Mouse (Mus musculus) heart, embryonic 16.5 days (tissue): ENCODE results near the gene Cel. TPM values are rescaled to one million over a fixed set of nuclear protein-coding genes. Genes with fewer than 3 reads are reported as not detected.
A peak's percentile ranks its signal among the peaks of the same experiment; 100 is the strongest.

Experiments
- ATAC-seq: fragments of 200-750 bp; cut with Nextera tagmentation; replicated peaks from 2 replicates; pipeline ENCODE4 v1.8.0; 2017; ENCODE audit warnings: moderate number of reproducible peaks; ENCODE audit not compliant: insufficient read depth, low FRiP score; ENCODE audit errors: extremely low read depth
- H3K27ac ChIP-seq: fragments of 300-500 bp; sonication (generic); 2 replicates; pipeline ENCODE4 v1.5.1; 2014; ENCODE audit warnings: mild to moderate bottlenecking, low read length, control low read depth, moderate library complexity
- H3K27me3 ChIP-seq: fragments of 300-500 bp; sonication (generic); 2 replicates; pipeline ENCODE4 v1.6.1; 2014; ENCODE audit warnings: low read length, mixed read lengths; ENCODE audit not compliant: control insufficient read depth, insufficient read depth
- H3K36me3 ChIP-seq: fragments of 300-500 bp; sonication (generic); 2 replicates; pipeline ENCODE4 v1.6.1; 2014; ENCODE audit not compliant: control insufficient read depth, insufficient read depth
- H3K4me1 ChIP-seq: fragments of 300-500 bp; sonication (generic); 2 replicates; pipeline ENCODE4 v1.6.1; 2014; ENCODE audit warnings: low read length, mixed read lengths; ENCODE audit not compliant: control insufficient read depth, insufficient read depth
- H3K4me2 ChIP-seq: fragments of 300-500 bp; sonication (generic); 2 replicates; pipeline ENCODE4 v1.6.1; 2014; ENCODE audit warnings: low read depth, mild to moderate bottlenecking, control low read depth, low read length
- H3K4me3 ChIP-seq: fragments of 300-500 bp; sonication (generic); 2 replicates; pipeline ENCODE4 v1.5.1; 2014; ENCODE audit warnings: mild to moderate bottlenecking, control low read depth, low read length
- H3K9ac ChIP-seq: fragments of 300-500 bp; sonication (generic); 2 replicates; pipeline ENCODE4 v1.6.1; 2014; ENCODE audit warnings: low read length, control low read depth
- H3K9me3 ChIP-seq: fragments of 300-500 bp; sonication (generic); replicated peaks from 2 replicates; pipeline ENCODE4 v1.6.1; 2016; ENCODE audit warnings: low read length; ENCODE audit not compliant: control insufficient read depth
- WGBS: fragments of 180-500 bp; shearing (Covaris S2); extraction: QIAGEN DNeasy Blood & Tissue Kit; methylation state at CpG from one replicate; pipeline ENCODE4 v1.1.7; 2014; 5-methylcytosine and 5-hydroxymethylcytosine counted together
- polyA plus RNA-seq: library from polyadenylated mRNA; unstranded; fragments of >200 nt; fragmentation: Nextera tagmentation; extraction: Ambion mirVana; gene quantifications from 2 replicates; pipeline ENCODE4 v1.2.1, GENCODE M21; 2015

Gene Cel
- polyA plus RNA-seq, 1 experiment from 2014 or later = 0.30 TPM

DNA sequence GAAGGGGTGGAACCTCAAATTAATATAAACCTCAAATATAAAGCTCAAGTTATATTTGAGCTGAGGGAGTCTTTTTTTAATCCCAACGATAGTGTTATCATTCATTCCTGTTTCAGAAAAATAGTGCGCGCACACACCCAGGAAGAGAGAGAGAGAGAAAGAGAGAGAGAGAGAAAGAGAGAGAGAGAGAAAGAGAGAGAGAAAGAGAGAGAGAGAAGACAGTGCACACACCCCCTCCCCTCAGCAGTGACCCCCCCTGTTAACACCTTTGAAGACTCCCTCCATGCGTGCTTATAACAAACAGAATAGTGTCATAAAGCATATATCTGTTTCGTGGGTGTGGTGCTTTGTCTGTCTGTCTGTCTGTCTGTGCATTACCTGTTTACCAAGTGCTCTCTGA is 40.3 kb upstream of the Cel start:
- Histone ChIP-seq H3K4me2 (no peak overlapping the region), H3K9ac (no peak overlapping the region), H3K4me1 (peaks cover 13% of the 10 kb centered on the region), H3K27me3 (no peaks in the 10 kb centered on the region), H3K36me3 (no peaks in the 10 kb centered on the region), H3K27ac (no peak overlapping the region), H3K4me3 (no peak overlapping the region), H3K9me3 (no peaks in the 10 kb centered on the region)
- 80% methylated on average over 5 of the region's 5 CpGs for WGBS
- ATAC-seq = no peak

DNA sequence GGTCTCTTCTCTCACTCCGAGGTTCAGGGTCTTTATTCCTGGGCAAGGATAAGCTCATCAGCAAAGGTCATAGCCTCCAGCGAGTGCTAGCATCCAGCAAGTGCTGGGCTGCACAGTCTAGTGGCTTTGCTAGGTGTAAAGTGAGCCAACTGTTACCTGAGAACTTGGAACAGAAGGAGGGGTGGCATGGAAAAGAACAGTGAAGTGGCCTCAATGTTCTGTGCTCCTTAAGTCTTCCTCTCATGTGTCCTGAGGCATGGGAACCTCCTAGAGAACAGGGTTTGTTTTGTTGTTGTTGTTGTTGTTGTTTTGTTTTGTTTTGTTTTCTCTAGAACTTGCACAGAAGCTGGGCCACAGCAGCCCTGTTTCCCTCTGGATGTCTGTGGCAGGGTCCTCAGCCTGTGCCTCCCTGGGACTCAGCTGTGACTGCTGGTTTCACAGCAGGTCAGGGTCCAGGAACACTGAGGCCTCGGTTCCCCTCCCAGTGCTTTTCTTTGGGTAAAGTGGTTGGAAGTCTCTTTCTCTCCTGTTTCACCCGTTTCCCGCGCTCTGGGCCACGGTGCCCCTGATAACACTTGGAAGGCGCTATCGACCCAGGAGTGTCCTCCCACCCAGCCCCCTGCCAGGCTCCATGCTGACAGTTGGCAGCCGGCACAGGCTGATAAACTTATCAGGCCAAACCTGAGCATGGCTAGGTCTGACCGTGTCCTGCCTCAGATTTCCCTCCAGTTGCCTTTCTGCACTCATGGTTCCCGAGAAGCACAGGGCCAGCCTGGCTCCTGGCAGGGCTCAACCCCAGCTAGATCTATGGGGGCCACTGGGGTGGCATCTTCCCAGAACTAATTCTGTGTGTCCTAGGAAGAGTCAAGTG is 38.8 kb upstream of the Cel start:
- Histone ChIP-seq H3K4me3 (no peak overlapping the region), H3K4me2 (no peak overlapping the region), H3K9ac (0 out of 2 replicates have a peak overlapping the region, but pooled peaks have one; percentile 17), H3K36me3 (no peaks in the 10 kb centered on the region), H3K4me1 (peaks cover 17% of the 10 kb centered on the region), H3K27ac (peak overlapping the region; percentile 44; the same call in 1 of the 2 replicates), H3K27me3 (no peaks in the 10 kb centered on the region), H3K9me3 (no peaks in the 10 kb centered on the region)
- no peak for ATAC-seq
- 19% methylated on average over 12 of the region's 12 CpGs for WGBS

- Histone ChIP-seq H3K4me1 (peaks cover 17% of the 10 kb centered on the region), H3K27me3 (no peaks in the 10 kb centered on the region), H3K9ac (no peak overlapping the region), H3K27ac (no peak overlapping the region), H3K4me3 (no peak overlapping the region), H3K36me3 (no peaks in the 10 kb centered on the region), H3K9me3 (no peaks in the 10 kb centered on the region), H3K4me2 (no peak overlapping the region)
- ATAC-seq = no peak
- 43% methylated on average over 6 of the region's 6 CpGs for WGBS
These were observed 36.3 kb upstream of the Cel start for GRCm38 (mm10) chr2:28599569-28599900.

DNA sequence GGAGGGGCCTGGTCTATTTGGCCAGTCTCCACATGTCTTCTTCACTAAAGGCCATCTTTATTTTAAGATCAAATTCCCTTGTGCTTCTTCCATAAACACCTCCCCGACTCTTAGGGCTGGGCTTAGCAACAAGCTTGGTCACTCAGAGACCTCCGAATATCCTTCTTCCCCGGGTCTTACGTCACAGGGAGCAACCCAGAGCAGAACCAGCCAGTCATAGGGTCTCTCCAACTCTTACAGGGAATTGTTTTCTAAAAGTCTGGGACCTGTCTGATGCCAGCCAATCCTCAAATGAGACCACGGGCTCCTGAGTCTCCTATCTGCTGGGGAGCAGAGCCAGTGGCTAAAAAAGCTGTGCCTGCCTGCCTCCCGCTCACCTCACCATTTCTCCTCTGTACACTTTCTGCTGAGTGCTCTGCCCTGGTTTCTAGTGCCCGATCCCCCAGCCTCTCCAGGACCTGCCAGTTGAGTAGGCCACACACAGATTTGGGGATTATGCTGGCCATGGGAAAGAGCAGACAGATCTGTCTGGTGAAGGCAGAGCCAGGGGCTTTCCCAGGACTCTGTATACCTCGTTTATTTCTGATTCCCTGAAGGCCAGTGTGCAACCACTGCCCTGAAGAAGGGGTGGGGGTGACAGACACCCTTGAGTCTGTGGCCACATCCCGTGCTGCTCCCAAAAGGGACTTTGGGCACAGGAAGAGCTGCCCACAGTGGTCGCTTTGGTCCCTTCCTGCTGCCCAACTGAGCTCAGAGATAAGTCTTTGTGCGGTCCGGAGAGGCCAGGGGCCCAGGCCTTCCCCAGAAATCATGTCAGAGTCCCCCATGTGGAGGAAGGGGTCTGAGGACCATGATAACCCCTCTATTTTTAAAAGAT is 35.7 kb upstream of the Cel start:
- Histone ChIP-seq H3K27ac (no peak overlapping the region), H3K9me3 (no peaks in the 10 kb centered on the region), H3K4me1 (peaks cover 17% of the 10 kb centered on the region), H3K27me3 (no peaks in the 10 kb centered on the region), H3K4me2 (no peak overlapping the region), H3K36me3 (no peaks in the 10 kb centered on the region), H3K9ac (no peak overlapping the region), H3K4me3 (no peak overlapping the region)
- WGBS = 44% methylated on average over 12 of the region's 12 CpGs
- no peak for ATAC-seq

- 68% methylated on average over 7 of the region's 7 CpGs for whole genome bisulfite sequencing
- no peak overlapping the region for H3K27ac ChIP-seq
- no peaks in the 10 kb centered on the region for H3K36me3 ChIP-seq
- peaks cover 17% of the 10 kb centered on the region for H3K4me1 ChIP-seq
- H3K9me3 ChIP-seq = no peaks in the 10 kb centered on the region
- no peak overlapping the region for H3K9ac ChIP-seq
- H3K4me2 ChIP-seq = no peak overlapping the region
- H3K27me3 ChIP-seq = no peaks in the 10 kb centered on the region
- no peak overlapping the region for H3K4me3 ChIP-seq
- ATAC-seq = no peak
These were observed 34.7 kb upstream of the Cel start for GRCm38 (mm10) chr2:28597733-28598547.

GRCm38 (mm10) chr2:28596998-28597397 is 33.8 kb upstream of the Cel start:
- H3K9me3 ChIP-seq = no peaks in the 10 kb centered on the region
- no peak overlapping the region for H3K4me3 ChIP-seq
- WGBS = 92% methylated on average over 7 of the region's 7 CpGs
- H3K36me3 ChIP-seq = no peaks in the 10 kb centered on the region
- H3K4me2 ChIP-seq = no peak overlapping the region
- no peaks in the 10 kb centered on the region for H3K27me3 ChIP-seq
- H3K9ac ChIP-seq = no peak overlapping the region
- no peak for ATAC-seq
- no peak overlapping the region for H3K27ac ChIP-seq
- H3K4me1 ChIP-seq = peaks cover 13% of the 10 kb centered on the region

DNA sequence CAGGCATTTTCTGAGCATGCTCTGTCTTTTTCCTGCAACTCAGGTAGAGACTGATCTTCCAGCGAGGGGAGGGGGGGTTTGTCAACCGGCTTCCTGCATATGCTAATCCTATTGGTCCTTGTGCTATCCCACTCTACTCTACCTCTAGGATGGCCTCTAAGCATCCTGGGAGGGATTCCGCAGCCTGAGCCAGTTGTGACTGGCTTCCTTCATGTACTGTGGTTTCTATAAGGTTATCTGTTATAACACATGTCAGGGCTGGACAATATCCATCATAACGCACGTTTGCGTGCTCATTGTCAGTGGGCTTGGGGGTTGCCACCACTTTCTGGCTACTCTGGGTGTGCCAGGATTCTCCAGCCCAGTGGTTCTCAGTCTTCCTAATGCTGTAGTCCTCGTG is 32.8 kb upstream of the Cel start:
- no peak for ATAC-seq

DNA sequence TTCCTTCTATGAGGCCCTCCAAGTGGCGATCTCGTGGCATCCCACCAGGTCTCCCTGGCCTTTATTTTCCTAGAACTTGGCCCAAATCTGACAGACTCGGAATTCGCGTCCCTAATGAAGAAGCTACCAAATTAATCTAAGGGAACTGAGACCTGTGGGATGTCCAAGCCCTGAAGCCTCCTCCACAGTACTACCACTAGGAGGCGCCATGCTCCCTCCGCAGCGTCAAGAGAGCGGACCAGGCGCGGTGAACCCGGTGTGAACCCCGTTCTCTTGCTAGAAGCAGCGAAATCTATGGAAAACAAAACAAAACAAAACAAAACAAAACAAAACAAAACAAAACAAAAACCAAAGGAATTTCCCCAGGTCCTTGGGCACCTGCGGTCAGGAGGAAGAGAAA is 29.6 kb upstream of the Cel start:
- WGBS = 5% methylated on average over 15 of the region's 15 CpGs
- Histone ChIP-seq H3K36me3 (no peaks in the 10 kb centered on the region), H3K9ac (no peak overlapping the region), H3K27me3 (no peaks in the 10 kb centered on the region), H3K27ac (no peak overlapping the region), H3K4me2 (peak overlapping the region; percentile 37; the same call in 1 of the 2 replicates), H3K9me3 (no peaks in the 10 kb centered on the region), H3K4me3 (no peak overlapping the region), H3K4me1 (no peaks in the 10 kb centered on the region)
- no peak for ATAC-seq

More for the DNA sequence above, 32.8 kb upstream of the Cel start:
- no peak overlapping the region for H3K9ac ChIP-seq
- H3K4me3 ChIP-seq = no peak overlapping the region
- H3K27me3 ChIP-seq = no peaks in the 10 kb centered on the region
- H3K4me2 ChIP-seq = no peak overlapping the region
- no peaks in the 10 kb centered on the region for H3K36me3 ChIP-seq
- 70% methylated on average over 7 of the region's 7 CpGs for WGBS
- peaks cover 10% of the 10 kb centered on the region for H3K4me1 ChIP-seq
- no peaks in the 10 kb centered on the region for H3K9me3 ChIP-seq
- no peak overlapping the region for H3K27ac ChIP-seq
